Mouse (Mus musculus): ENCODE measurements at regions not wholly inside any gene's neighbourhood (a gene's known extent, or its start where the extent isn't known, plus 50 kb on each side); places are given as distances from the start of the nearest gene placed in this dataset.

DNA sequence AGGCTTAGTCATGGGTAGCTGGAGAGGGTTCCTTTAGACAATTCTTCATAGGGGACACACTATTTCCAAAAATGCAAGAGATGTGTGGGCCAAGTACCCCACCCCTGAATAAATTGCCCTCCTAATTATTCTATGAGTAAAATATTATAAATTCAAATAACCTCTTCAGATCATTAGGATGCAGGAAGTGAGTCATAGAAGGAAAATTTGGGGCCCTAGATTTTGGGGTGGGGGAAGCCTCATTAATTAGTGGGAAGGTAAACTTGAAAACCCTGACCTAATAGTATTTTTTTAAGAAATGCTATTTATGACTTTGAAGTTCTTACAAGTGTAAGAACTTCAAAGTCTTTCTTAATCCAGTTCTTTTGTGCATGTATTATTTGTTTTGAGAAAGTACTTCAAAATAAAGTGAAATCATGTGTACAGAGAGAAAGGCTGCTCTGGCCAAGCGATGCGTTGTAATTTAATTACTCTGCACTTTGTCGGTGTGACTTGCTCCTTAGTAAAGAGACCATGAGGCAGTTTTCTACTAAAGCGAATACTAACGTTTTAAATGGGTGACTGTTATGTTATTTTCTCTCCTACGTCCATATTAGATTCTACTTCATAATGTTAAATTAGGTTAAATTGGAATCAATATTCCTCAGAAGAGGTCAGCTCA, 200.6 kb downstream of the Tgfb2 start:
- DNase-seq (ENCODE audit: low spot score): no peak

DNA sequence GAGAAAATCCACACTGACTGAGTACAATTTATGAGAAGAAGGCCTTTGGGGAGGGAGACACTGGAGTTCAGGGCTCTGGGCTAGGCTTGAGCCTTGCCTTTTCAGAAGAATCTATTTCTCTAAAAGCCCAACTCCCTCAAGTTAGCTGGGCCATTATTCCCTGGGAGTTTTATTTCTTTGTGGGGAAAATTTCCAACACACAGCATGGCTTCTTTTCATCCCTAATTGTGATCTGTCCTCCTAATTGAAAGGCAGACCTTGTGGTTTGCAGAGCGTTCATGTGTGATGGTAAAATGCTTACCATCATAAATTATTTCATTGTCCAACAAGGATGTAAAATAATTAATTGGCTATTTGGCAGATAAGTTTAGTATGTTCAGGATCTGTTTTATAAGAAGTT, 204.1 kb downstream of the Tgfb2 start:
- DNase-seq (ENCODE audit: low spot score): no peak

DNA sequence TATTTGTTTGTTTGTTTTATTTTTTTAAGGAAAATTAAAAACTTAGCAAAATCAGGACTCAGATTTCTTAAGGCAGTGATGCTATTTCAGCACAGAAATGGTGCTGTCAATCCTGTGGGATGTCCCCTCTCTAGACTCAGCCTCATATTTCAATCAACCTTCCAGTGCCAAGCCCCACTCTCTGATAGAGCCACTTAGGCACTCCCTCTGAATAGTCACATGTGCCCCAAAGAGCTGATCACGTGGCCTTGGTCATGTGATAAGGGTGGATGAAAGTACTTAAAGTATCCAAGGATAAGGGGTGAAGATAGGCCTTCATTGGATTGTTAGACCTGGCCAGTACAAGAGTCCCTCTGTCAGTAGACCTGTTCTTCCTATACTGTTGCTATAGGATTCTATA, 207.9 kb downstream of the Tgfb2 start:
- DNase-seq (ENCODE audit: low spot score): no peak

DNA sequence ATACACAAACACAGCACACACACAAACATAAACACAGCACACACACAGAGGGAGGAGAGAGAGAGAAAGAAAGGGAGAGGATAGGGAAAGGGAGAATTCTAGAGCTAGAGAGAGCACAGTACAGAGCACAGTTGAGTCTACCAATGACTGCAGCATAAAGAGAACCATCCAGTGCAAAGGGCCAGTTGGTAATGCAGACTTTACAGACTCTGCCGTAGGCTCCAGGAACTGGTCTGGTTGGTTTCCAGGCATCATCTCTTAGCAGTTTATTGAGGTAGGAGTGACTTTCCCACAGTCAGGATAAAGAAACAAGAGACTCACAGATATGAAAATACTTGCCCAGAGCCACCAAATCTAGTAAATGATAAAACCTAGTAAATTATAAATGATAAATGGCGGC, 208.5 kb downstream of the Tgfb2 start:
- DNase-seq (ENCODE audit: low spot score): no peak

DNA sequence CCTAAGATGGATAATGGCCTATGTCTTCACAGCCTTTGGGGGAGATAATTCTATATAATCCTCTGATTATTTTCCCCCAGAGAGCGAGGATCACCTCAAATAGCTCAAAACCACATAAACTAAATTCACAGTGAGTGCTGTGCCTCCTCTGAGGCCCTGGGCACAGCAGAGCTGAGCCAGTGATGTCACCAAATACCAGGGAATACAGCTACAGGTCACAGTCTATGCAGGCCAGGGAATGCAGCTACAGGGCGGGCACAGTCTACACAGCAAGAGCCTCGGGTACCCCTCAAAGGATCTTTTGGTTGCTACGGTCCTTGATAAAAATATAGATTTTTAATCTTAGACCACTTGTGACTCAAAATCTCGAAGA, 211.4 kb downstream of the Tgfb2 start:
- DNase-seq (ENCODE audit: low spot score): no peak

DNA sequence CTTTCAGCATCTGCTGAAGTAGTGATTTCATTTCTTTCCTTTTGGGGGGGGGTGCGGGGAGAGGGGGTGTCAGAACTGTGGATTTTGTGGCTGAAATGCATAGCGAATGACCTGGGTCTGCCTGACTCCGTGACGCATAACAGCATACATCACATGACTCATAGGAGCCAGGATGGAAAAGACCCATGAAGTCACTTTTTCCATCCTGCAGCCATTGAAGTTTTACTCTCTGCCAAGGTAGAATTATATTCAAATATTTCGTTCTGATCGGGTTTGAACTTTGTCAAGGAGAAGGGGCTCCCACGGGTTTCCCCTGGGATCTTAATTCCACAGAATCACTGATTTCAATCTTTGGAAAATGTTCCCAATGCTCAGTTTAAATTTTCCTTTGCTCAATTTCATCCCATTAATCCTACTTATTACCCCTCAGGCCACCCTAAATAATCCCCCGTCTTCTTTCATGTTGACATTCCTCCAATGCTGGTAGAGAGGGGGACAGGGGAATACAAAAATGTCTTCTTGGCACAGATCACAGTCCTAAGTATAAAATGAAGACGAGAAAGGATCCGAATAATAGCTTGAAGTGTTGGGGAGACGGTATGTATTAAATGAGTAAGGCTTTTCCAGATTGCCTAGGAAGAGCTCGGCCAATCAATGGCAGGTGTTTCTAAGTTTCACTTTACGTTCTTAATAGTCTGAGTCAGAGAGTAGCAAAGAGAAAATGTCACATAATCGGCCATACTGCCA, 212.0 kb downstream of the Tgfb2 start:
- DNase-seq (ENCODE audit: low spot score): no peak

DNA sequence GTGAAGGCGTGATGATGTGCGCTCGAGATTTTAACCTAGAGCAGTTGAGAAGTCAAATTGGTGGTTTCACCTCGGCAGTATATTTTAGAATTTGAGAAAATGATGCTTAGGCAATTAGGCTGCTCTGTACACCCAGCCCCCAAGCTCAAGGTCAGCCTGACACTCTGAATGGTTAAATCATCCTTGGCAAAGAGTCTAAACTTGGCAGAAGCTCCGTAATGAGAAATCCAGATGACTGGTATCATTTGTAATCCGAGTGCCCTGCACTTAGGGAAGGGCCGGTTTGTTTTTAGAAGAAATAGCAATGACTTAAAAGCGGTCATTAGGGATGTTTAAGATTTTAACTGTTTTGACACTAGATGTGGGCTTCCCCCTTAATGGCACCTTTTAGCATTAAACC, 223.6 kb downstream of the Tgfb2 start:
- DNase-seq (ENCODE audit: low spot score): no peak

DNA sequence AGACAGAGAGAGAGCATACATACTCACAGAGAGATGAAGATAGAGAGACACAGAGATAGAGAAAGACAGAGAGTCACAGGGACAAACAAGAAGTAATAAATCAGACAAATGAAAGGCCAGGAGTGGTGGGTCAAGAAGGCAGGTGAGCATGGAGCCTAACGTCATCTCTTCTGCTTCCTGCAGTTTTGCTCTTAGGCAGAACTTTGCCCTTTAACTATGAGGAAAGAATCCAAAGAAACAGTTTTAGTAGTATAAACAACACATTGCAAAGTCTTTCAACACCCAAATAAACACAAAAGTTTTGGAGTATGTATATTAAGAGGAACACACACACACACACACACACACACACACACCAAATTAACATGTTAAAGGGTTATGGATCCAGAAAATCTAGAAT, 225.8 kb downstream of the Tgfb2 start:
- DNase-seq (ENCODE audit: low spot score): no peak

DNA sequence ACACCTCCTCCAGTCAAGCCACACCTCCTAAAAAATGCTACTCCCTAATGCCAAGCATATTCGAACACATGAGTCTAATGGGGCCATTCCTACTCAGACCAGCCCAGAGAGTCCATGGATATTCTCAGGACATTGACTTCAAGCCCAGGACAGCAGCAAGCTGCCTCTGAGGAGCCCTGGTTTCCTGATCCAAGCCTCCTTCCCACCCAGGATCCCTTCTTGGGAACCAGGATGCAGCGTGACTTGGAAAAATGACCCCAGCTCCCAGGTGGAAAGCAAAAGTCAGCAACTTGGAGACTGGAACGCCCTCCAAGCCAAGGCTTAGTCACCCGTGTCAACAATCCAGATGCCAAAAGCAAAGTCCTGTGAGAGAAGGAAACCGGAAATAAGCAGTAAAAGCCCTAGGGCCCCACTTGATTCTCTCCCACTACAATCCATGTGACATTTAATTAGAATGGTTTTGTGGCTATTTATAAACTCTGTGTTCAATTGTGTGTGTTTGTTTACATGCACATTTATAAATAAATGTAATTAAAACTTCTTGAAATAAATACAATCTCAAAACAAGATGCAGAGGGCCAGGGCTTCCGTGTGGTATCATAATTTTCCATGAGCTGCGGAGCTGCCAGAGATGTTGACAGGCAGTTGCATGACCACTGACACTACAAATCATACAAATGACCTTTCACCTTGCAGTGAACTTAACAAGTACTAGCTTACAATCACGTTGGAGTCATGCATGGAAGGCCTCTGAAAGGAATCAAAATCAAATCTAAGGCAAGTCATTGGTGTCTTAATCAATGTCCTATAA, 227.2 kb downstream of the Tgfb2 start:
- no peak for DNase-seq (ENCODE audit: low spot score)

DNA sequence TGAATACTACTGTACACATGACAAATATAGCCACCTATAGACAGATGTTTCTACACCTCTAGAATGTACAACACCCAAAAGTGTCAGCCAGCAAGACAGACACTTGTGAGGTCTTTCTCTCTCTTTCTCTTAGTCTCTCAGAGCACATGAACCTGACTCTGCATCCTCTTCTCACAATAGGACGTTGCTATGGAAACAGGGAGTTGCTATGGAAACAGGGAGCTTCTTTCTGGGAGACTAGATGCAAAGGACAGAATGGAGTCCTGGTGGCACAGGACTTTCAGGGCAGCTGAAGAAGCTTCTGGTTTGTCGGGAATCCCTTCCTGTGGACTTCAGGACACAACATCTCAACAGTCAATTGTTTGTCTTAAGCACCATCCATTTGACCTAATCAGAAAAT, 230.9 kb downstream of the Tgfb2 start:
- peak; percentile 61 for DNase-seq (ENCODE audit: low spot score)

DNA sequence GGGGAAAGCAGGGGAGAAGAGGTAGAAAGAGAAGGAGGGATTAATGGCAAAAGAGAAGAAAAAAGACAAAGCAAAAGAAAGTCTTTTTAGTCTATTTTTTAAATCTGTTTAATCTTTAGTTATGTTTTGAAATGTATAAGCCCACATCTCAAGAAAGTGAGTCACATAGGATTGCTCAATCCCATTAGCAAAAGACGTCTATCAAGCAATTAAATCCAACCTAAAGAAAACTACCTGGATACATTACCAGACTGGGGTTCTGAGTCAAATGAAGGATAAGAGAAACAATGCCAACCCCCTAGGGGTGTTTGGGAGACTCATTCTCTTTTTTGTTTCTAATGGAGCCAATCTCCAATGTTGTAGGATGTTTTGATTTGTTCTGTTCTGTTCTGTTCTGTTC, 231.4 kb downstream of the Tgfb2 start:
- DNase-seq (ENCODE audit: low spot score): no peak

DNA sequence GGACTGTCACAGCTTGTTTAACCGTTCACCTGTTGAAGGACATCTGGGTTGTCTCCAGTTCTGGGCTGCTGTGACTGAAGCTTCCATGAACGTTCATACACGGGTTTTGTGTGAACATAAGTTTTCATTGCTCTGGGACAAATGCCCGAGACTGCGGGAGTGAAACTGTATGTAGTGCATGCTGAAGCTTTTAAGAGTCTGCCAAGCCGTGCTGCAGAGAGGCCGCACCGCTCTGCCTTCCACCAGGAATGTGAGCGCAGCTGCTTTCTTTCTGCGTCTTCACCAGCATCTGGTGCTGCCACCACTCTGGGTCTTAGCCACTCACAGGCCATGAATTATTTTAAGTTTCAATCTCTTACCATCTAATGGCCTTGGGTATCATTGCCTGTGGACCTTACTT, 232.8 kb downstream of the Tgfb2 start:
- DNase-seq (ENCODE audit: low spot score): no peak

DNA sequence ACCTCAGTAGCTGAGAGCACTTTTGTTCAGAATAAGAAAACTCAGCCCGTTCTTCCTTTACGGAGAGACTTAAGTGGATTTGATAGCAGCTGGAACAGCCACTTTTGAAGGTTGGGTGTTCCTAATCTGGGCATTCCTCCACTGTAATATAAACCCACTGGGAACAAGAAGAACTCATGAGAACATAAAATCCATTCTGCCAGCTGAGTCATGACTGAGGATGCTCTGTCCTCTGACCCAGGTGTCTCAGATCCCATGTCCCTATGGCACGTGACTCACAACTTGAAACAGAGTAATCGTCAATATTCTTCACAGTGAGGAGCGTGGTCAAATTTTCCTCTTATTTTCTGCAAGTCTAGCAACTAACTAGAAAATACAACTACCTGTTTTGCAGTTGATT, 240.3 kb downstream of the Tgfb2 start:
- DNase-seq (ENCODE audit: low spot score): no peak

DNA sequence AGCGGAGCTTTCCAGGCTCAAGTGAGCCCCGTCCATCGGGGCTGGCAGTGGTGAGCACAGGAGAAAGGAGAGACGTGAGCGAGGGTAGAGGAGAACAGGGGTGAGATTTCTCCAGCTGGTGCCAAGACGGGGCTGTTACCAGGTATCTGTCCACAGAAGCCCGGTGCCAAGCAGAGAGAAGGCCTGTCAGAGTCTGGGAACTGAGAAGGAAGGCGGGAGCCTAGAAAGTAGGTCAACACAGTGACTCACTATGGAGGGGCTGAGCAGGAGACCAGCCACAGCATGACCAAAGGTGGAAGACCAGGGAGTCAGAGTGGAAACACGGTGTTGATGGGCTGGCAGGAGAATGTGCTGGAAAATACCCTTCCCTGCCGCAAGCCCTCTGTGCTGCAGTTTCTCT, 245.0 kb downstream of the Tgfb2 start:
- DNase-seq (ENCODE audit: low spot score): no peak

DNA sequence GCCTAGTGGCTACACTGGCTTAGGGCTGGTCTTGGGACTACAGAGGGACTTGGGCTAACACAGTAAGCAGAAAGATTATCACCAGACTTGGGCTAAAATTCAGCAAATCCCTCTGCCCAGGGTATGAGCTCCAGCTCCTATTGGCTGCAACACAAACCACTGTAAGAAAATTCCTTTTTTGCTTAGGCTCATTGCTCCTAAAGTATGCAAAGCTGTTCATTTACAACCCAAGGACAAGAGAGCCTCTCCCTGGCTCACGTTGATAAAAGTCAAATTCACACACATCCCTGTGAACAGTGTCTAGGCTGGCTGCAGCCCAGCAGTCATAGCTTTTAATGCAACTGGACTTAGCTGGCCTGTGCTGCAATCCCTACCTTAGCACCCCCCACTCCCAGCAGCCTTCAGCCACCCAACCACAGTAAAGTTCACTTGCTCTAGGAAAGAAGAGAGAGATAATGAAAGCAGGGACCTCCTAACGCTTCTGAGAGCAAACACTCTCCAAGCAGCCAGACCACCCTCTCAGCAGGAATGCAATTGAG, 247.6 kb downstream of the Tgfb2 start:
- no peak for DNase-seq (ENCODE audit: low spot score)

DNA sequence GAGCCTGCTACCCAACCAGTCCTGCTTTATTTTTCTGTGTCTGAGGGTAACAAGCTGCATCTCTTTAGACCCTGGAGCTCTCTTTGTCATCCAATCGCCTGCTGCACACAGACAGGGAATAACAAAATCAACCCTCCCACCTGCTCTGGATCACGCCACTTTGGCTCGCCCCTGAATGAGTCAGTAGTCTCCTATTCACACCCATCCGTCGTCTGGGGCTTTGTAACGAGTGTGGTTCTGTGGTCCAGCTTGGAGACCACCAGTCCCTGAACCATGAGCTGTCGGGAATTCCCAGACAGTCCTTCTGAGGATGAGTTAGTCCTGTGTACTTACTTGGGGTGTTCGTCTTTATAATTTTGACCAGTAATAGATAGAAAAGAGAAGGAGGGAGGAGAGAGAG, 248.7 kb downstream of the Tgfb2 start:
- no peak for DNase-seq (ENCODE audit: low spot score)

DNA sequence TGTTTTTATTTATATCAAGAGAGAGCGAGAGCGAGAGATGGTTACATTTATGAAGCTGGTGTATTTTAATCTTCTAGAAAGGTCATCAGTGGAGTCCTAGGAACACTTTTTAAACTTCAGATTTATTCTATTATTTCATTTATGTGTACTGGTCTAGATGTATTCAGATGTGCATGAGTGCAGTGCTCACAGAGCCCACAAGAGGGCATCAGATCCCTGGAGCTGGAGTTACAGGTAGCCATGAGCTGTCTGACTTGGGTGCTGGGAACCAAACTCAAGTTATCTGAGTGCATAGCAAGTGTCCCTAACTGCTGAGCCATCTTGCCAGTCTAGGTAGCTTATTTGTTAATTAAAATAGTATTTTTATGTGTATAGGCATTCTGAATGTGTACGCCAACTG, 249.7 kb downstream of the Tgfb2 start:
- DNase-seq (ENCODE audit: low spot score): no peak

DNA sequence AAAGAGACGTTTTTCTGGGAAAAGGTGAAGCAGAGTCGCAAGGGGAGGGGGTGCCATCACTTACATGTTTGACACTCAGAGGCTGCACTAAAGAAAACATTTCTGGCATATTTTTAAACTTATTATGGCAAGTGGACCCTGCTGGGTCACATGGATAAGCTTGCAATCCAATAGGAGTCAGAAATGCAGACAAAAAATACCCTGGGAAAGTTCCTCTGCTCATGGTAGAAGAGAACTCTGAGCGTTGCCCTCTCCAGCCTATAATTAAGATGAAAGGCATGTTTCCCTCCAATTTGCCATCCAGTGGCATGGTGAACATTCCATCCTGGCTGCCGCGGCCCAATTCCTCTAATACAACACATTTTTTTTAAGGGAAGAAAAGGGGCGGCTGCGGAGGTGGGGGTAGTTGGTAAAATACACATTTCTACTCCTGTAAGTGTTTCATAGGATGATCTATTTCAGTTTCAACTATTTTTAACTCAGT, 250.6 kb downstream of the Tgfb2 start:
- DNase-seq (ENCODE audit: low spot score): no peak

DNA sequence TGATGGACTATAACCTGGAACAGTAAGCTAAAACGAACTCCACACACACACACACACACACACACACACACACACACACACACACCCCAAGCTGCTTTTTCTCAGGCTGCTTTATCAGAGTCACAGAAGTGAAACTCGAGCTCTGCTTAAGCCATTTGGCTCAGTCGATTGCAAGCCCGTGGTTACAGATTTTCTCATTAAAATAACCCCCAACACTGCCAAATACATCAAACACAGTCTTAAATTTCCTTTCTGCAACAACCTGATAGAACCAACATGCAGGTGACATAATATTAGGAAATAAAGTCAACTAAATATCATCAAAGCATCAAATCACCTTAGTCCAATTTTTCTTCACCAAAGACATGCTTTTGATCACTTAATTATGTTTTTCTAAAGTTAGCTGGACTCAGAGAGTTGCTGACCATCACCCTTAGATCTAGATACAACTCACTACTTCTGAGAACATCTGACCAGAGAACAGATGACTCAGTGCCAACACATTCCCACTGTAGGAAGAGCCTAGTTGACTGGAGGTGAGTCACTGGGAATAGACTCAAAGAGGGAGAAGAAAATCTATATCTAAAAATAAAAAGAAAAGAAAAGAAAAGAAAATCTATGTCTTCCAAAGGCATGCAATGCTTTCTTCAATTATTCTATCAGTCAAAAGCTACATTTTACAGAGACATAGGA, 251.2 kb downstream of the Tgfb2 start:
- no peak for DNase-seq (ENCODE audit: low spot score)

DNA sequence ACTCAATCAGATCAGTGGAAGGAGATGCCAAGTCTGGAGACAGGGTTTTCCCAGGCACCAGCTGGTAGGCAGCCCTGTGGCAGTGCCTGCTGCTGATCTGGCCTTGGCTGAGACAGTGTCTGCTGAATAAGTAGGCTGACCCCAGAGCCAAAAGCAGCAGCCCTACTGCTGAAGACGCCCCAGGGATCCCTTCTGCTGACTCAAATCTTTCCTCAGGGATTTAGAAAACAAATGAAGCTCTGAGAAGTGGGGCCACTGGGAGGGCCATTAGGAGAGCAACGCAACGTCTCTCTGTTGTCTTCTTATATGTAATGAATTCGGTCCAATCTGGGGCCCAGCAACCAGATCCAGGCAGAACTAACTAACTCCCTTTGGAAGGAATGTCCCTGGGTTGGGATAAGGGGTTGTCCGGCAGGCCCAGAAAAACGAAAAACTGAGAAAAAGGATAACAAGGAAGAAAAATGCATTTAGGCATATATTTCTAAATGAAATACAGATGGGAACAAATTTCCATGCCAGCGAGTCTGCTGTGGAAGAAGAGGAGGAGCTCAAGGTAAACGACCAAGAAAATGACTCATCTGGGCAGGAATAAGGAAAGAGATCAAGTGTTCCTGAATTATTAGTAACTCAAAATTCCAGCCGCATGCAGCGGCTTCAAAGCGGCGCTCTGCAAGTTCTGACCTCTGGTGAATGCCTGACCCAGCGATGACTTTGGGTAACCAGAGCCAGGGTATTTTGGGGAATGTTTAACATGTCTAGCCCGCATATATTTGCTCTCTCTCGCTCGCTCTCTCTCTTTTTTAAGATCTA, 256.7 kb downstream of the Tgfb2 start:
- no peak for DNase-seq (ENCODE audit: low spot score)

DNA sequence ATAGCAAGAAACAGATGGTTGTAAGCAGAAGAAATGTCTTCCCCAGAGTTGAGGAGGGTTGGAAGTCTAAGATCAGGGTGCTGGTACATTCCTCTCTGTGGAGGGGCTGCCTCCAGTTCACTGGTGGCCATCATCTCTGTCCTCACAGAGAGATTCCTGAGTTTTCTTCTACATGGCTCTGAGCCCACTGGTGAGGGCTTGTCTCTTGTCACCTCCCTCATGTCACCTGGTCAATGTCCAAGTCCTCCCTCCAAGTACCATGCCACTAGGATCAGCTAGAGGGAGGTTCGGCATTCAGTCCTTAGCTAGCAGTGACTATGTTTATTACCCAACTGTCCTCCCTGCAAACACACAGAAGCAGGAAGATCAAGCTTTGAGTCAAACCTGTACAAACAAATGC, 258.3 kb downstream of the Tgfb2 start:
- DNase-seq (ENCODE audit: low spot score): no peak
